Mouse (Mus musculus) liver, adult 2 months (tissue): Measurements from ENCODE around the gene Hc. TPM values are rescaled to one million over a fixed set of nuclear protein-coding genes. Genes with fewer than 3 reads are reported as not detected.
A peak's percentile ranks its signal among the peaks of the same experiment; 100 is the strongest.

ENCODE experiments used
- DNase-seq: peaks from one replicate; pipeline ENCODE4 v3.0.0-alpha.2; 2011; ENCODE audit warnings: low read depth, low spot score; ENCODE audit errors: extremely low read depth
- H3K27ac ChIP-seq: fragments of 200-500 bp; replicated peaks from 2 replicates; pipeline ENCODE4 v1.5.1; 2012; ENCODE audit warnings: low read depth, mild to moderate bottlenecking, control low read depth, inconsistent platforms, low read length; ENCODE audit not compliant: insufficient read depth
- H3K27me3 ChIP-seq: fragments of 200-500 bp; 2 replicates; pipeline ENCODE4 v1.6.1; 2012; ENCODE audit warnings: mild to moderate bottlenecking, moderate library complexity, low read length, inconsistent platforms; ENCODE audit not compliant: control insufficient read depth, insufficient read depth
- H3K36me3 ChIP-seq: fragments of 200-500 bp; 2 replicates; pipeline ENCODE4 v1.6.1; 2012; ENCODE audit warnings: low read length, inconsistent platforms; ENCODE audit not compliant: control insufficient read depth, insufficient read depth
- H3K4me1 ChIP-seq: fragments of 200-500 bp; 2 replicates; pipeline ENCODE4 v1.6.1; 2011; ENCODE audit warnings: low read length; ENCODE audit not compliant: control insufficient read depth, insufficient read depth
- H3K4me3 ChIP-seq: fragments of 200-500 bp; 2 replicates; pipeline ENCODE4 v1.5.1; 2011; ENCODE audit warnings: low read depth, mild to moderate bottlenecking, control low read depth, low read length, moderate library complexity; ENCODE audit not compliant: insufficient read depth
- H3K79me2 ChIP-seq: fragments of 200-500 bp; 2 replicates; pipeline ENCODE4 v1.6.1; 2012; ENCODE audit warnings: inconsistent platforms, mild to moderate bottlenecking, low read length, moderate library complexity; ENCODE audit not compliant: control insufficient read depth, insufficient read depth
- H3K9ac ChIP-seq: fragments of 200-500 bp; 2 replicates; pipeline ENCODE4 v1.6.1; 2012; ENCODE audit warnings: low read depth, mild to moderate bottlenecking, control low read depth, inconsistent platforms, low read length
- CTCF ChIP-seq: fragments of 200-500 bp; IDR thresholded peaks from 2 replicates; pipeline ENCODE4 v1.5.1; 2011; ENCODE audit warnings: low read depth, low read length, control low read depth
- POLR2A ChIP-seq: fragments of 200-500 bp; IDR thresholded peaks from 2 replicates; pipeline ENCODE4 v1.6.1; 2011; ENCODE audit warnings: low read length, control low read depth; ENCODE audit not compliant: insufficient read depth; ENCODE audit errors: extremely low read depth
- WGBS: fragments of 180-500 bp; shearing (Covaris S2); methylation state at CpG from one replicate; pipeline ENCODE4 v1.1.7; 2018; 5-methylcytosine and 5-hydroxymethylcytosine counted together
- polyA plus RNA-seq: library from polyadenylated mRNA; depleted of rRNA; stranded (reverse); fragments of >200 nt; gene quantifications from 2 replicates; pipeline ENCODE4 v1.2.3, GENCODE M21; 2012
- total RNA-seq: library from RNA; depleted of rRNA; stranded (reverse); fragments of >200 nt; gene quantifications from 2 replicates; pipeline ENCODE4 v1.2.3, GENCODE M21; 2014

The Hc gene
- total and polyA plus RNA-seq, 2 experiments = 139 to 594 TPM

- no peak overlapping the region for H3K27ac ChIP-seq
- H3K4me3 ChIP-seq = no peak overlapping the region
- TF ChIP-seq POLR2A (no peak), CTCF (no peak)
- 0 out of 2 replicates have a peak, but pooled peaks cover 2% of the 10 kb centered on the region for H3K4me1 ChIP-seq
- no peak overlapping the region for H3K9ac ChIP-seq
- WGBS = 92% methylated on average over 8 of the region's 8 CpGs
- H3K36me3 ChIP-seq = no peaks in the 10 kb centered on the region
- no peak for DNase-seq
- H3K79me2 ChIP-seq = no peaks in the 10 kb centered on the region
- no peaks in the 10 kb centered on the region for H3K27me3 ChIP-seq
Measured at GRCm38 (mm10) chr2:34966243-34966934, 94.8 kb downstream of the Hc start.

- 87% methylated on average over 8 of the region's 8 CpGs for WGBS
- Histone ChIP-seq H3K36me3 (no peaks in the 10 kb centered on the region), H3K4me1 (0 out of 2 replicates have a peak, but pooled peaks cover 2% of the 10 kb centered on the region), H3K27ac (no peak overlapping the region), H3K27me3 (no peaks in the 10 kb centered on the region), H3K79me2 (no peaks in the 10 kb centered on the region), H3K9ac (no peak overlapping the region), H3K4me3 (no peak overlapping the region)
- no peak for TF ChIP-seq POLR2A
- TF ChIP-seq CTCF = no peak
- DNase-seq = no peak
Measured at GRCm38 (mm10) chr2:34965806-34966205, 95.4 kb downstream of the Hc start.

DNA sequence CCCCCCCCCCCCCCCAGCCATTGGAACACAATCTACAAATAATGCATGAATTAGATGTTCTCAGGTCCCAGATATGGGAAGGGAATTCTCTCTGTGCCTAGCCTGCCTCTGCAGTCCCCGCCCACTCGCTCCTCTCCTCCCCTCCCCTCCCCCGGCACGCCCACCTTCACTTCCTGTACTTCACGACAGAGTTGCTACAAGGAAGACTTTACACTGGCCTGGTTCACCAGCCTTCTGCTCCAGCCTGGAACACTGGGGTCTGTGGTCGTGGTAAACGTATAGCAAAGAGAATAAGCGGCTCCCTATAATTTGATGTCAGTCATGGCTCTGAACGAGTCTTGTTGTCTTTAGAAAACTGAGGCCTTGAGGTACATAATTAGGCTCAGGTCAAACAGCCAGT is 95.9 kb downstream of the Hc start:
- Histone ChIP-seq H3K4me3 (no peak overlapping the region), H3K79me2 (no peaks in the 10 kb centered on the region), H3K27ac (no peak overlapping the region), H3K4me1 (0 out of 2 replicates have a peak, but pooled peaks cover 2% of the 10 kb centered on the region), H3K9ac (no peak overlapping the region), H3K27me3 (no peaks in the 10 kb centered on the region), H3K36me3 (no peaks in the 10 kb centered on the region)
- WGBS = 54% methylated on average over 9 of the region's 9 CpGs
- DNase-seq = no peak
- TF ChIP-seq CTCF (no peak), POLR2A (no peak)

- 80% methylated on average over 9 of the region's 9 CpGs for WGBS
Measured at GRCm38 (mm10) chr2:34964651-34965050, 96.6 kb downstream of the Hc start.

DNA sequence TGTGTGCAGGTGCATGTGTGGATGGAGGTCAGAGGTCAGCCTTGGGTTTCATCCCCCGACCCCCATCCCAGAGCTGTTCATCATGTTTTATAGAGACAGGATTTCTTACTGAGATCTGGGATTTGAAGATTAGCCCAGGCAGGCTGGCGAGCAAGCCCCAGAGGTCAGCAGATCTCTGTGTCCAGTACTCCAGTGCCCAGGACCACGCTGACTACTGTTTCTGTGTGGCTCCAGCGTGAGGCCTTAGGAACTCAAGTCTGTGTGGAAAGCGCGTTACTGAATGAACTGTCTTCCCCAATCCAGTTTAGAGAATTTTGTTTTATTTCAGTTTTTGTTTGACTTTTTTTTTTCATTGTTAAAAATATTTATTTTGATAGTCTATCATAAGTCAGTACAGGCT is 97.0 kb downstream of the Hc start:
- no peak overlapping the region for H3K4me3 ChIP-seq
- no peaks in the 10 kb centered on the region for H3K27me3 ChIP-seq
- no peaks in the 10 kb centered on the region for H3K79me2 ChIP-seq
- no peaks in the 10 kb centered on the region for H3K36me3 ChIP-seq
- no peak for DNase-seq
- 92% methylated on average over 6 of the region's 6 CpGs for WGBS
- H3K27ac ChIP-seq = no peak overlapping the region
- no peak for TF ChIP-seq CTCF
- no peak for TF ChIP-seq POLR2A
- no peaks in the 10 kb centered on the region for H3K4me1 ChIP-seq
- H3K9ac ChIP-seq = no peak overlapping the region

More at GRCm38 (mm10) chr2:34964651-34965050, 96.6 kb downstream of the Hc start:
- no peak for DNase-seq
- H3K36me3 ChIP-seq = no peaks in the 10 kb centered on the region
- no peak overlapping the region for H3K27ac ChIP-seq
- no peaks in the 10 kb centered on the region for H3K79me2 ChIP-seq
- TF ChIP-seq POLR2A (no peak), CTCF (no peak)
- H3K27me3 ChIP-seq = no peaks in the 10 kb centered on the region
- no peak overlapping the region for H3K9ac ChIP-seq
- no peaks in the 10 kb centered on the region for H3K4me1 ChIP-seq
- no peak overlapping the region for H3K4me3 ChIP-seq

- H3K27ac ChIP-seq = peak overlapping the region; percentile 53
- WGBS = 80% methylated on average over 13 of the region's 13 CpGs
- no peaks in the 10 kb centered on the region for H3K4me1 ChIP-seq
- TF ChIP-seq CTCF (no peak), POLR2A (no peak)
- H3K4me3 ChIP-seq = no peak overlapping the region
- H3K27me3 ChIP-seq = no peaks in the 10 kb centered on the region
- H3K36me3 ChIP-seq = no peaks in the 10 kb centered on the region
- H3K9ac ChIP-seq = no peak overlapping the region
- no peaks in the 10 kb centered on the region for H3K79me2 ChIP-seq
- DNase-seq = peak; percentile 16
Measured at GRCm38 (mm10) chr2:34963371-34963956, 97.8 kb downstream of the Hc start.
